Mouse (Mus musculus) layer of hippocampus, postnatal 14 days (tissue): Measurements from ENCODE around the gene Hist1h4m. TPM values are rescaled to one million over a fixed set of nuclear protein-coding genes. Genes with fewer than 3 reads are reported as not detected.

Experiments used
- microRNA-seq, 2 experiments: library from miRNA; unstranded; fragments of <30 nt; microRNA quantifications; one replicate each; pipeline ENCODE4 v1.2.0; 2021
- total RNA-seq, 2 experiments: library from RNA; stranded (reverse); gene quantifications; 2 replicates each; pipeline ENCODE4 v1.2.3; 2021

The Hist1h4m gene
- total RNA-seq, 2 experiments from 2014 or later = 159 to 222 TPM

Small RNA genes within 50 kb of the gene (microRNA-seq; reads per million reads assigned to microRNA genes)
- gene Gm19658 = 0 reads per million in 2 experiments
- gene Gm44346 = 0 reads per million in 2 experiments
- 0 reads per million in 2 experiments for gene Gm44466

Other genes starting within 250 kb of the Hist1h4m start
- gene Olfr1364, start 230.0 kb upstream of the Hist1h4m start, total RNA-seq = not detected
- gene Olfr1362, start 197.7 kb upstream of the Hist1h4m start, total RNA-seq = not detected
- not detected for gene Olfr11, start 169.2 kb upstream of the Hist1h4m start, total RNA-seq
- not detected for gene Olfr1361, start 148.4 kb upstream of the Hist1h4m start, total RNA-seq
- not detected for gene Olfr1360, start 134.3 kb upstream of the Hist1h4m start, total RNA-seq
- not detected for gene Olfr1359, start 113.6 kb upstream of the Hist1h4m start, total RNA-seq
- gene Hist1h2bl, start 95.6 kb upstream of the Hist1h4m start, total RNA-seq = 10 to 100 TPM; 31.7 to 51.2 TPM
- 10 to 100 TPM; 17.4 to 55.0 TPM for gene Hist1h2ai, start 95.3 kb upstream of the Hist1h4m start, total RNA-seq
- 10 to 100 TPM; 68.2 to 84.2 TPM for gene Hist1h3h, start 94.1 kb upstream of the Hist1h4m start, total RNA-seq
- gene Hist1h2bm, start 89.7 kb upstream of the Hist1h4m start, total RNA-seq = 10 to 100 TPM in 1 of 2 experiments, 1 to 10 TPM in 1; 8.6 to 12.7 TPM
- gene Hist1h4j, start 76.7 kb upstream of the Hist1h4m start, total RNA-seq = 10 to 100 TPM; 14.3 to 15.3 TPM
- gene Hist1h4k, start 61.2 kb upstream of the Hist1h4m start, total RNA-seq = 100 to 1,000 TPM; 229 to 266 TPM
- 10 to 100 TPM; 17.1 to 19.9 TPM for gene Hist1h2ak, start 57.9 kb upstream of the Hist1h4m start, total RNA-seq
- 10 to 100 TPM; 18.8 to 20.0 TPM for gene Hist1h2bn, start 57.6 kb upstream of the Hist1h4m start, total RNA-seq
- gene Hist1h1b, start 31.1 kb upstream of the Hist1h4m start, total RNA-seq = 10 to 100 TPM; 10.5 to 20.6 TPM
- gene Hist1h3i, start 28.4 kb upstream of the Hist1h4m start, total RNA-seq = 10 to 100 TPM; 59.5 to 93.2 TPM
- gene Hist1h2an, start 24.5 kb upstream of the Hist1h4m start, total RNA-seq = 1 to 10 TPM; 1.7 to 1.8 TPM
- 10 to 100 TPM; 12.3 to 16.4 TPM for gene Hist1h2bp, start 24.3 kb upstream of the Hist1h4m start, total RNA-seq
- gene Hist1h2bq, start 1.5 kb upstream of the Hist1h4m start, total RNA-seq = 10 to 100 TPM; 47.8 to 64.2 TPM
- 10 to 100 TPM; 28.2 to 31.2 TPM for gene Hist1h2ao, start 1.3 kb upstream of the Hist1h4m start, total RNA-seq
- 10 to 100 TPM; 30.8 to 35.7 TPM for gene Hist1h4n, start 20.4 kb downstream of the Hist1h4m start, total RNA-seq
- gene Hist1h2ap, start 21.8 kb downstream of the Hist1h4m start, total RNA-seq = 10 to 100 TPM; 20.7 to 37.1 TPM
- gene Hist1h2br, start 22.0 kb downstream of the Hist1h4m start, total RNA-seq = 10 to 100 TPM; 48.0 to 64.3 TPM
- 1 to 10 TPM; 3.4 to 3.8 TPM for gene Zfp184, start 133.3 kb downstream of the Hist1h4m start, total RNA-seq
- under 1 TPM in 1 of 2 experiments, not detected in 1; 0.19 TPM for gene Pom121l2, start 169.4 kb downstream of the Hist1h4m start, total RNA-seq
- gene Prss16, start 198.0 kb downstream of the Hist1h4m start, total RNA-seq = under 1 TPM in 1 of 2 experiments, not detected in 1; 0.46 TPM
- 10 to 100 TPM; 60.0 to 62.5 TPM for gene Hist1h2ah, start 223.8 kb downstream of the Hist1h4m start, total RNA-seq
- gene Hist1h2bk, start 224.1 kb downstream of the Hist1h4m start, total RNA-seq = 10 to 100 TPM; 22.2 to 42.1 TPM
- gene Hist1h4i, start 229.6 kb downstream of the Hist1h4m start, total RNA-seq = 10 to 100 TPM; 42.3 to 60.3 TPM
- gene Hist1h2ag, start 231.2 kb downstream of the Hist1h4m start, total RNA-seq = 10 to 100 TPM; 26.7 to 27.2 TPM
- 10 to 100 TPM; 17.3 to 22.7 TPM for gene Hist1h2bj, start 231.5 kb downstream of the Hist1h4m start, total RNA-seq